Mouse (Mus musculus): Measurements from ENCODE around the gene Tbx4.

Tbx4 gene

GRCm38 (mm10) chr11:85885665-85886428 is at the start of gene Tbx4:
TSS of gene Tbx4 (plus strand) at chr11:85886422.
- DNase-seq (ENCODE audit: low spot score) = peak; percentile 28

GRCm38 (mm10) chr11:85836523-85837290 is 49.5 kb upstream of the Tbx4 start:
- DNase-seq (ENCODE audit: low spot score) = no peak

GRCm38 (mm10) chr11:85837291-85837647 is 49.0 kb upstream of the Tbx4 start:
- DNase-seq (ENCODE audit: low spot score) = no peak

DNA sequence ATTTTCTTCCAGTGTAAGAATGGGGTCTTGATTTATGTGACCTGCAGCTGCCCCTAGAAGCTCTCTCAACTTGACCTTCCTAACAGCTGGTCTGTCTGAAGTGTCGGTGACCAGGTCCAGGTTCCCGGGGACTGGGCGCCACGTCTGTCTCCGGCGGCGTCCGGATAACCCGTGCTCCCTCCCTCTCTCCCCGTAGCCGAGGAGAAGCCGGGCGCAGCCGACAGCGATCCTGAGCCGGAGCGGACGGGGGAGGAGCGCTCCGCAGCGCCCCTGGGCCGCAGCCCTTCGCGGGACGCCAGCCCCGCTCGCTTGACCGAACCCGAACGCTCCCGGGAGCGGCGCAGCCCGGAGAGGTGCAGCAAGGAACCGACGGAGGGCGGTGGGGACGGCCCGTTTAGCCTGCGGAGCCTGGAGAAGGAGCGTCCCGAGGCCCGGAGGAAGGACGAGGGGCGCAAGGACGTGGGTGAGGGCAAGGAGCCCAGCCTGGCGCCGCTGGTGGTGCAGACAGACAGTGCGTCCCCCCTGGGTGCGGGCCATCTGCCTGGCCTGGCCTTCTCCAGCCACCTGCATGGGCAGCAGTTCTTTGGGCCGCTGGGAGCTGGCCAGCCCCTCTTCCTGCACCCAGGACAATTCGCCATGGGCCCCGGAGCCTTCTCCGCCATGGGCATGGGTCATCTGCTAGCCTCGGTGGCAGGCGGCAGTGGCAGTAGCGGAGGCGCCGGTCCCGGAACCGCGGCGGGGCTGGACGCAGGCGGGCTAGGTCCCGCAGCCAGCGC is 48.4 kb upstream of the Tbx4 start:
- no peak for DNase-seq (ENCODE audit: low spot score)

GRCm38 (mm10) chr11:85838424-85839257 is 47.6 kb upstream of the Tbx4 start:
- no peak for DNase-seq (ENCODE audit: low spot score)

DNA sequence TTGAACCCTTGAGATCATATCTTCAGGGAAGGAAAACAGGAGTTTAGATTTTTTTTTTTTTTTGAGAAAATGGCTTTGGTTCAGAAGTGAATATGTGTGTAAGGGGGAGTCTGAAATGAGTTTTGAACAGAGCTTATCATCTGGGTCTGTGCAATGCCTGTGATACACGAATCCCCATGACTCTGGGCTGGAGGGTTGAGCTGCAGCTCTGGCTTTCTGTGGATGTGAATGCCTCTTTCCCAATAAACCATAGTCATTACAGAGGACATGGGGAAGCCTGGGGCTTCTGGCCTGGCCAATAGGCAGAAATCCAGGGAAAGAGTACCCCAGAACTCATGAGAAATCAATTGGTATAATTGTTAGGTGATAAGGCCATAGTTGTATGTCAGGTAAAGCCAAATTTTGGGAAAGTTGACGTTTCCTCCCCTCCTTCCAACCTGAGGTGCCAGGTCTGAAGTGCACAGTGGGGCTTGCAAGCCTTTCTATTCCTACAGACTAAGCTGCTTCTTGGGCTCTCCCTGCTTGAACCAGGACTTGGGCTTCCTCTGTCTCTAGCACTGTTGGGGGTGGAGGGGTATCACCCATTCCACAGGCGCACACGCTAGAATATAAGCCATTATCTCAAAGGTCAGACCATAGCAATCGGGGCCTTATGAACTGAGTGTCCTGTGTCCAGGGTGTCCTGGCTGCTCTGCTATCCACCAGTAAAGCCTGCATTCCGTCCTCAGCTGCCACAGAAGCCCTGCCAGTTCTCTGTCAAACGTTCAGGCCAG is 46.8 kb upstream of the Tbx4 start:
- DNase-seq (ENCODE audit: low spot score) = no peak

DNA sequence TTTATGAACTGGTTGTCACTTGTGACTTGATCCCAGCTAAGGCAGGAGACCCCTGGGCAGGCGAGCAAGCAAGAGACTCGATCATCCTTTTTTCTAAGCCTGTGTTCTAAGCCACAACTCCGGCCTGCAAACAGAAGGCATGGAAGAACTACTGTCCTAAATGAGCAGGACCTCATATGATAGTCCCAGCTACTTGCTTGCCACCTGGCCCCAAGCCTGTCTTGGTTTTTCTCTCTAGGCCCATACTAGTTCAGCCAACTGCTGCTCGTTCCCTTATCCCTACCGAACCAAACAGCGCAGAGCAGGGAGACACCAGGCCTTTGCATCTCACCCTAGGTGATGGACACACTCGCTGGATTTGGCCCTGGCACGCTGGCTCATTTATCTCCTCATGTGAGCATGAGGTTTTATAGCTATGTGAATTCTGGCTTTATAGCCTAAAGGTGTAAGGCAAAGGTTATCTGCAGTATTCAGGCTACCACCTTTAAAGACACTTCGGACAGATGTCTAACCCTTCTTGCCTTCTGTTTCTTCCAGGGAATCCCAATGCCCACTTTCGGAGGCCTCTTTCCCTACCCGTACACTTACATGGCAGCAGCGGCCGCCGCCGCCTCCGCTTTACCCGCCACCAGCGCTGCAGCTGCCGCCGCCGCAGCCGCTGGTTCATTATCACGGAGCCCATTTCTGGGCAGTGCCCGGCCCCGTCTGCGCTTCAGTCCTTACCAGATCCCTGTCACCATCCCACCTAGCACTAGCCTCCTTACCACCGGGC is 46.0 kb upstream of the Tbx4 start:
- no peak for DNase-seq (ENCODE audit: low spot score)

DNA sequence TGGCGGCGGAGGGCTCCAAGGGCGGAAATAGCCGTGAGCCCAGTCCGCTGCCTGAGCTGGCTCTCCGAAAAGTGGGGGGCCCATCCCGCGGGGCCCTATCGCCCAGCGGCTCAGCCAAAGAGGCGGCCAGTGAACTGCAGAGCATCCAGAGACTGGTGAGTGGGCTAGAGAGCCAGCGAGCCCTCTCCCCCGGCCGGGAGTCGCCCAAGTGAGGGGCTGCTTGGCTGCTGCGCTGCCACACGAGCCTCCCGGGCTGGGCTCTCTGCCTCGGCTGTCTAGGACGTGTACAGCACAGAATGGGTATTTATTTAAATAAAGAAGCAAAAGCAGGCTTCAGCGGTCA is 45.4 kb upstream of the Tbx4 start:
- DNase-seq (ENCODE audit: low spot score) = no peak

DNA sequence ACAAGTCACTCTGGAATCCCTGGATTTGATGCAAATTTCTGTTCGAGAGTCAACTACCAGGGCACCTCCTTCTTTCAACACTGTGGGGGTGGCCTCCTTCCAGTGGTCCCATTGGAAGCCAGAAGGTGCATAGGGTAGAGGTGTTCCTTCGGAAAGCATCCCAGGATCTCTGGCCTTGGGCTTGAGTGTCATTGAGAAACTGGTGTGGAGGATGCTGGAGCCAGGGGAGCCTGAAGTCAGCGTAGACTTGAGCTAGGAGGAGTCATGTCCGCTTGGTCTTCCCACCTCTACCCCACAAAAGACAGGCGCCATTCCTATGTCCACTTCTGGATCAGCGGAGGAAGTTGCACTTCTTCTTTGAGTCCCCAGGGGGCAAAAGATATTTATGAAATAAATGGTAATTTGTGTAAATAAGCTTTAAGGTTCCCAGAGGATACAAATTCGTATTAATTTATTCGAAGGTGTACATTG is 45.0 kb upstream of the Tbx4 start:
- no peak for DNase-seq (ENCODE audit: low spot score)

DNA sequence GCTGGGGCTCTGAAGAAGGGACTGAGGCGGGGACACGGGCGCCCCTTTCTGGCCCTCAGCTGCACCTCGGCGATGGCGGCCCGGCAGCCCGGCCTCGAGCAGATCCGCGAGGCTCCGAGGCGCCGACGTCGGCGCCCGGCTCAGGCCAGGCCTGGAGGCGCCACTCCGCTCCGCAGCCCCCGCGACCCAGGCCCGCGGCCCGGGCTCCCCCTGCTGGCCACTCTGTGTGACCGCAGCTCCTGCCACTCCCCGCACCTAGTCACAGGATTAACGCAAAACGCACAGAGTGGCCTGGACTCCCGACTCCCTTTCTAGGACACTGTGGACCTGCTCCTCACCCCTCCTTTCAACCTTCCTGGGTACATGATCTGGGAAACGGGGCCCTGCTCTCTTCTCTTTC is 44.2 kb upstream of the Tbx4 start:
- DNase-seq (ENCODE audit: low spot score) = peak; percentile 60

DNA sequence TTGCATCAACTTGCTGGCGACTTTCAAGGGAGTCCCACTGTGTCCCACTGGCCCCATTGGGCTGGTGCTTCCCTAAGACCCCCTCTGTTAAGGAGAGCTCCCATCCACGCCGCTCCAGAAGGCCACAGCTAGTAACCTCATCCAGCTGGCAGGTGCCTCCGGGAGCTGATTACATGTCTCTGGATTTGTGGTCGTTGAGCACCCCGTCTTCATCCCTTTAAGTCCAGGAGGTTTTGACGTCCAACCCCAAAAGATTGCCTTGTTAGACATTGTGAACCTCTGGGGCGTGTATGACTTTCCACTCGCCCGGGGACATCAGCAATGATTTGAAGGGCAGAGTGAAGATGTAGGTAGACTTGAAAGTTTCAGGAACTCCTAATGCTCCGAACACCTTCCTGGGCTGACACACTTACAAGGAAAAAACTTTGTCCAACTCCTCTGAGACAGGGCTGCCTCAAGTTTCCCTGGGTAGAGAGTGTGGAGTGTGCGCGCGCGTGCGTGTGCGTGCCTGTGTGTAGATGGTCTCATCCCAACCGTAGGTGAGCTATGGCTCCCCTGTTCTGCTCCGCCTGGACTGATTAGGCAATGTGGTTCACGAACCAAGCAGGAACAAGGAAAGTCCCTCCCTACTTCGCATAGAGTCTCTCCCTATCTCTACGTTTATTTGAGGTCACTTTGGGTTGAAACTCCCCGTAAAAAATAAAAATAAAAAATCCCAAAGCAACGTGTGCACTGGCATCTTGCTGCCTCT is 43.5 kb upstream of the Tbx4 start:
- no peak for DNase-seq (ENCODE audit: low spot score)

DNA sequence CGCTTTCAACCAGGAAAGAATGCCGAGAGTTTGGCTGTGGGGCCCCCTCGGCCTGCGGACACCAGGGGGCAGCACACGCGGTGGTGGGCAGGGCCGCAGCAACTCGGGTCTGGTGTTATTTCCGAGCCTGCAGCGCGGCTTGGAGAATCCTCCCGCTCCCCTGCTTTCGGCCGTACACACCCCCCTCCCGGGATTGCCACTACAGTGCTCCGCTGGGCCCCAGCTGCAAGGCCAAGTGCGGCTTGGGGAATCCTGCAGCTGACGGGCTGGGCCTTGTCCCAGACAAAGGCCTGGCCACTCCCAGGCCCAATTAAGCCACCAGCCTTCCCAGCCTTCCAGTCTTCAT is 42.9 kb upstream of the Tbx4 start:
- peak; percentile 82 for DNase-seq (ENCODE audit: low spot score)

DNA sequence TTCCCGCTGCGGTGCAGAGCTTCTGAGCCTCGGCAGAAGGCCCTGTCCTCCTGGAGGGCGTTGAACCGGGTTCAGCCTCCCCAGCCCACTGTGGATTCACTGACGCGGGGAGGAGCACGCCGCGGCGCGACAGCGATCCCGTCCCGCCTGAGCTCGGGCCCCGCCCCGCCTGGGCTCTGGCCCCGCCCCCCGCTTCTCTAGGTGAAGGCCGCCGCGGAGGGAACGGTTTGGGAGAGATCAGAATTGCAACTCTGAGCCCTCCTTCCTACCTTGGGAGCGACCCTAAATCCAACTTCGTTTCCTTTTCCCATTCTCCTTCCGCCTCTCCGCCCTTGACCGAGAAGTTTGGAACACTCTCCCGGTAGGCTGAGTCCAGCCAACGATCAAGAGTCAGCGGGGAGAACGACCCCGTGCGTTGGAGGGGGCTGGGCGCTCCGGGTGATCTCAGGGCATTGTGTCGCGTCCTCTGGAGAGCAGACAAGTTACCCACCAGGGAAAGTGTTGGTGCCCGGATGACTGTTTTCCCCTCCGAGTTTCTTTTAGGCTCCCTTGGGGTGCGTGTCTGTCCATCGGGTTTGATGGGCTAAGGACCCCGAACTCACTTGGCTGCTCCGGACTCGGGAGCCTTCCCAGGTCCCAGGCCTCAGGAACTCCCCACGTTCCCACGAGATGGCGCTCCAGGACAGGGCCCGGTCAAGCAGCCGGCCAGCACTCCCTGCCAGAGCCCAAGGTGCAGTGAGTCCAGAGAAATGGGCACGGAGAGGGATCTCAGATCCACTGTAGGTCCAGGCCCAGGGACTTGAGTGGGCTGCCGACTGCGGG is 41.9 kb upstream of the Tbx4 start:
- DNase-seq (ENCODE audit: low spot score) = peak; percentile 91

DNA sequence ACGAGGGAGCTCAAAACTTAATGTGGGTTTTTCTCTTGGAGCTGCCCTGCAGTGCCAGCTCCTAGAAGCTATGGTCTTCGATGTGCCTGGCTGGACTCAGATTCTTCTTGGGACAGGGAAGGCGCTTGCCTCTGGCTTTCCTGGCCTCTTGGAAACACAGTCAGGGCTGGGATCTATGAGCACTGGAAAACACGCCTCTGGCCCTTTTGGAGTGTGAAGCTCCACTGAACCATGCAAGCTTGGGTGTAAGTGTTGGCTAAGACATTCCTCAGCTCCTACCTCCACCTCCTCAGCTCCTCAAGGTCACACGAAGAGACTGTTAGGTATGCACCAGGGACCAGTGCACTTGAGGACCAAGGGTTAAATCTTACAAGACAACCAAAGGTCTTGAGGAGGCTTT is 41.3 kb upstream of the Tbx4 start:
- no peak for DNase-seq (ENCODE audit: low spot score)

DNA sequence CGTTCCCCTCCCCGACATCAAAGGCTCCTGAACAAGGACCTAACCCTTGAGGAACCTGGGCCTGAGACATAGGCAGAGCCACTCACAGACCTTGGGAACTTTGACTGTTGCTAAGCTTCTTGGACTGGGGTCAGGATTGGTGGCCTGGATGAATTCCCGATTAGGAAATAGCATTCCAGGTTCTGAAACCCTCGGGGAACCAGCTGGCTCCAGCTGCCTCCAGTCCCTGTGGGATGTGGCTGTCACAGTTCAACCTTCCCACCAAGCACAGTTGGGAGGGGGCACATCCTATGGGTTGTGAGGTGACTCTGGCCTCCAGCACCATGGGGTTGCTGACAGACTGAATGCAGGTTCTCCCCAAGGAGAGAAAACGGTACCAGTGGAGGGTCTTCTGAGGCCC is 40.3 kb upstream of the Tbx4 start:
- DNase-seq (ENCODE audit: low spot score) = peak; percentile 76

DNA sequence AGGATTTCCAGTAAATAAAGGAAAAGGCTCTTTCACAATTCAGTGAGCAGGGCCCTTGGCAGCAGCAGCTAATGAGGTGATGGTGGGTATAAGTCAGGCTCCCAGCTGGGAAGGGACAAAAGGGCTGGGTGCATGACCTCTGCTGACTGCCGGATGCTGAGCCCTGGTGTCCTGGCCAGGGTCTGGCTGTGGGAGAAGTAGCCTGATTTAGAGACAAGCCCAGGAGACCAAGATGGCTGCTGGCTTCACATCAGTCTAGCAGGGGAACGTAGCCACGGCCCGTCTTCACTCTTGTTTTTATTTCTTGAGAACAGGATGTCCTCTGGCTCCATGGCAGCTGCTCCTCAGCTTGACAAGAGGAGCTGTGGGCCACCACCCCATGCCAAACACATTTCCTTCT is 39.7 kb upstream of the Tbx4 start:
- DNase-seq (ENCODE audit: low spot score) = peak; percentile 83

- peak; percentile 87 for DNase-seq (ENCODE audit: low spot score)
Measured at GRCm38 (mm10) chr11:85849037-85849436, 37.2 kb upstream of the Tbx4 start.

- no peak for DNase-seq (ENCODE audit: low spot score)
Measured at GRCm38 (mm10) chr11:85850233-85850632, 36.0 kb upstream of the Tbx4 start, which contains the start of gene Gm11444. TSS of gene Gm11444 (minus strand) at chr11:85850333.

- DNase-seq (ENCODE audit: low spot score) = no peak
Measured at GRCm38 (mm10) chr11:85850758-85851157, 35.5 kb upstream of the Tbx4 start.
